Mouse (Mus musculus) limb, embryonic 12.5 days (tissue): ENCODE results near the gene Rtf2. TPM values are rescaled to one million over a fixed set of nuclear protein-coding genes. Genes with fewer than 3 reads are reported as not detected.

Experiments
- ATAC-seq: fragments of 200-750 bp; cut with Nextera tagmentation; 2 replicates; pipeline ENCODE4 v1.8.0; 2017; ENCODE audit warnings: low read depth, moderate TSS enrichment; ENCODE audit not compliant: insufficient number of reproducible peaks, insufficient read depth, low FRiP score, low TSS enrichment
- H3K27ac ChIP-seq: fragments of 300-500 bp; sonication (generic); 2 replicates; pipeline ENCODE4 v1.5.1; 2016; ENCODE audit warnings: mild to moderate bottlenecking, moderate library complexity
- H3K27me3 ChIP-seq: fragments of 300-500 bp; sonication (generic); 2 replicates; pipeline ENCODE4 v1.6.1; 2016; ENCODE audit warnings: mild to moderate bottlenecking, moderate library complexity
- H3K36me3 ChIP-seq: fragments of 300-500 bp; sonication (generic); 2 replicates; pipeline ENCODE4 v1.6.1; 2016; ENCODE audit warnings: mild to moderate bottlenecking, moderate library complexity
- H3K4me1 ChIP-seq: fragments of 300-500 bp; sonication (generic); replicated peaks from 2 replicates; pipeline ENCODE4 v1.6.1; 2016
- H3K4me2 ChIP-seq: fragments of 300-500 bp; sonication (generic); 2 replicates; pipeline ENCODE4 v1.6.1; 2016; ENCODE audit warnings: mild to moderate bottlenecking, moderate library complexity
- H3K4me3 ChIP-seq: fragments of 300-500 bp; sonication (generic); replicated peaks from 2 replicates; pipeline ENCODE4 v1.5.1; 2016; ENCODE audit warnings: mild to moderate bottlenecking
- H3K9ac ChIP-seq: fragments of 300-500 bp; sonication (generic); replicated peaks from 2 replicates; pipeline ENCODE4 v1.6.1; 2016; ENCODE audit warnings: mild to moderate bottlenecking, moderate library complexity
- H3K9me3 ChIP-seq: fragments of 300-500 bp; sonication (generic); 2 replicates; pipeline ENCODE4 v1.6.1; 2016; ENCODE audit warnings: mild to moderate bottlenecking, moderate library complexity
- whole genome bisulfite sequencing: fragments of 180-500 bp; shearing (Covaris S2); methylation state at CpG from one replicate; pipeline ENCODE4 v1.1.7; 2016; 5-methylcytosine and 5-hydroxymethylcytosine counted together
- polyA plus RNA-seq: library from polyadenylated mRNA; unstranded; fragments of >200 nt; fragmentation: Nextera tagmentation; extraction: Ambion mirVana; gene quantifications from 2 replicates; pipeline ENCODE4 v1.2.1, GENCODE M21; 2016

Gene Rtf2
- polyA plus RNA-seq, 1 experiment from 2014 or later = 69.1 TPM

GRCm38 (mm10) chr2:172466427-172467132 is 26.2 kb downstream of the Rtf2 start:
- no peaks in the 10 kb centered on the region for H3K4me1 ChIP-seq
- no peak for ATAC-seq
- H3K9ac ChIP-seq = no peak overlapping the region
- H3K27me3 ChIP-seq = no peaks in the 10 kb centered on the region
- peaks cover 87% of the 10 kb centered on the region for H3K36me3 ChIP-seq
- no peaks in the 10 kb centered on the region for H3K9me3 ChIP-seq
- H3K4me2 ChIP-seq = no peak overlapping the region
- H3K4me3 ChIP-seq = no peak overlapping the region
- WGBS = 90% methylated on average over 11 of the region's 11 CpGs
- no peak overlapping the region for H3K27ac ChIP-seq

GRCm38 (mm10) chr2:172467206-172467605 is 26.9 kb downstream of the Rtf2 start:
- ATAC-seq = no peak
- Histone ChIP-seq H3K4me2 (no peak overlapping the region), H3K36me3 (peaks cover 82% of the 10 kb centered on the region), H3K27me3 (no peaks in the 10 kb centered on the region), H3K27ac (no peak overlapping the region), H3K9me3 (no peaks in the 10 kb centered on the region), H3K4me1 (no peaks in the 10 kb centered on the region), H3K9ac (no peak overlapping the region), H3K4me3 (no peak overlapping the region)
- WGBS = 93% methylated on average over 5 of the region's 5 CpGs

- no peak overlapping the region for H3K9ac ChIP-seq
- no peak for ATAC-seq
- peaks cover 71% of the 10 kb centered on the region for H3K36me3 ChIP-seq
- WGBS = 95% methylated on average over 11 of the region's 11 CpGs
- H3K27me3 ChIP-seq = no peaks in the 10 kb centered on the region
- no peak overlapping the region for H3K4me3 ChIP-seq
- no peak overlapping the region for H3K4me2 ChIP-seq
- peaks cover 5% of the 10 kb centered on the region for H3K4me1 ChIP-seq
- H3K27ac ChIP-seq = no peak overlapping the region
- H3K9me3 ChIP-seq = no peaks in the 10 kb centered on the region
Measured at GRCm38 (mm10) chr2:172468346-172468819, 28.0 kb downstream of the Rtf2 start.

- Histone ChIP-seq H3K9ac (no peak within 1 kb of the TSS), H3K4me1 (peaks cover 5% of the 10 kb centered on the region), H3K36me3 (peaks cover 31% of the 10 kb centered on the region), H3K4me3 (no peak within 1 kb of the TSS), H3K9me3 (no peaks in the 10 kb centered on the region), H3K4me2 (no peak within 1 kb of the TSS), H3K27me3 (peaks cover 7% of the 10 kb centered on the region; the same call in 1 of the 2 replicates), H3K27ac (peak within 1 kb of the TSS; percentile 0; the same call in 1 of the 2 replicates)
- no peak for ATAC-seq
- 88% methylated on average over 11 of the region's 11 CpGs for WGBS
Measured at GRCm38 (mm10) chr2:172472318-172472717, 32.0 kb downstream of the Rtf2 start, which contains the start of gene Fam209. Fam209 (plus strand) TSS chr2:172472520.

- Histone ChIP-seq H3K9ac (no peak overlapping the region), H3K4me3 (no peak overlapping the region), H3K27me3 (peaks cover 7% of the 10 kb centered on the region; the same call in 1 of the 2 replicates), H3K9me3 (no peaks in the 10 kb centered on the region), H3K27ac (peak overlapping the region; percentile 5; the same call in 1 of the 2 replicates), H3K4me2 (no peak overlapping the region), H3K36me3 (peaks cover 19% of the 10 kb centered on the region), H3K4me1 (peaks cover 5% of the 10 kb centered on the region)
- 56% methylated on average over 8 of the region's 8 CpGs for WGBS
- ATAC-seq = no peak
Measured at GRCm38 (mm10) chr2:172473591-172473990, 33.2 kb downstream of the Rtf2 start.

- H3K27me3 ChIP-seq = peaks cover 7% of the 10 kb centered on the region; the same call in 1 of the 2 replicates
- H3K4me3 ChIP-seq = no peak overlapping the region
- peaks cover 5% of the 10 kb centered on the region; the same call in 1 of the 2 replicates for H3K36me3 ChIP-seq
- no peak for ATAC-seq
- H3K9me3 ChIP-seq = no peaks in the 10 kb centered on the region
- H3K4me1 ChIP-seq = peaks cover 5% of the 10 kb centered on the region
- H3K4me2 ChIP-seq = no peak overlapping the region
- WGBS = 33% methylated on average over 6 of the region's 6 CpGs
- H3K27ac ChIP-seq = no peak overlapping the region
- no peak overlapping the region for H3K9ac ChIP-seq
Measured at GRCm38 (mm10) chr2:172474970-172475369, 34.6 kb downstream of the Rtf2 start.

- Histone ChIP-seq H3K4me3 (no peak overlapping the region), H3K4me1 (peaks cover 5% of the 10 kb centered on the region), H3K9ac (no peak overlapping the region), H3K9me3 (no peaks in the 10 kb centered on the region), H3K27me3 (peaks cover 7% of the 10 kb centered on the region; the same call in 1 of the 2 replicates), H3K27ac (no peak overlapping the region), H3K4me2 (no peak overlapping the region), H3K36me3 (no peaks in the 10 kb centered on the region)
- ATAC-seq = no peak
- WGBS = 28% methylated on average over 10 of the region's 10 CpGs
Measured at GRCm38 (mm10) chr2:172476707-172477260, 36.4 kb downstream of the Rtf2 start.

GRCm38 (mm10) chr2:172477350-172477749 is 37.0 kb downstream of the Rtf2 start:
- Histone ChIP-seq H3K4me3 (no peak overlapping the region), H3K27me3 (peaks cover 7% of the 10 kb centered on the region; the same call in 1 of the 2 replicates), H3K36me3 (no peaks in the 10 kb centered on the region), H3K4me2 (no peak overlapping the region), H3K4me1 (peaks cover 5% of the 10 kb centered on the region), H3K9me3 (no peaks in the 10 kb centered on the region), H3K27ac (no peak overlapping the region), H3K9ac (no peak overlapping the region)
- WGBS = 51% methylated on average over 3 of the region's 3 CpGs
- ATAC-seq = no peak

- Histone ChIP-seq H3K4me1 (peaks cover 5% of the 10 kb centered on the region), H3K4me3 (no peak overlapping the region), H3K27me3 (peaks cover 7% of the 10 kb centered on the region; the same call in 1 of the 2 replicates), H3K36me3 (no peaks in the 10 kb centered on the region), H3K27ac (no peak overlapping the region), H3K9ac (no peak overlapping the region), H3K4me2 (no peak overlapping the region), H3K9me3 (no peaks in the 10 kb centered on the region)
- ATAC-seq = no peak
- WGBS = 5% methylated on average over 2 of the region's 2 CpGs
Measured at GRCm38 (mm10) chr2:172477860-172478259, 37.5 kb downstream of the Rtf2 start.

GRCm38 (mm10) chr2:172480296-172480695 is 39.9 kb downstream of the Rtf2 start:
- WGBS = 72% methylated on average over 7 of the region's 7 CpGs
- ATAC-seq = no peak
- Histone ChIP-seq H3K36me3 (no peaks in the 10 kb centered on the region), H3K4me2 (no peak overlapping the region), H3K27ac (no peak overlapping the region), H3K9ac (no peak overlapping the region), H3K9me3 (no peaks in the 10 kb centered on the region), H3K27me3 (peaks cover 7% of the 10 kb centered on the region; the same call in 1 of the 2 replicates), H3K4me3 (no peak overlapping the region), H3K4me1 (peaks cover 10% of the 10 kb centered on the region)

GRCm38 (mm10) chr2:172481654-172482385 is 41.5 kb downstream of the Rtf2 start:
- H3K9me3 ChIP-seq = no peaks in the 10 kb centered on the region
- H3K9ac ChIP-seq = no peak overlapping the region
- 84% methylated on average over 16 of the region's 16 CpGs for WGBS
- no peak overlapping the region for H3K4me3 ChIP-seq
- no peak for ATAC-seq
- H3K4me1 ChIP-seq = peaks cover 10% of the 10 kb centered on the region
- H3K27me3 ChIP-seq = peaks cover 4% of the 10 kb centered on the region; the same call in 1 of the 2 replicates
- no peak overlapping the region for H3K27ac ChIP-seq
- H3K4me2 ChIP-seq = no peak overlapping the region
- H3K36me3 ChIP-seq = no peaks in the 10 kb centered on the region
